Mouse (Mus musculus) heart, adult 2 months (tissue): ENCODE results near the gene Shmt2.

ENCODE experiments used
- CTCF ChIP-seq: fragments of 200-600 bp; IDR thresholded peaks from 2 replicates; pipeline ENCODE4 v1.8.1; 2022; ENCODE audit warnings: antibody characterized with exemption, mild to moderate bottlenecking, moderate library complexity
- EP300 ChIP-seq: fragments of 200-500 bp; IDR thresholded peaks from 2 replicates; pipeline ENCODE4 v1.6.1; 2011; ENCODE audit warnings: low read depth, low read length, control low read depth; ENCODE audit not compliant: insufficient read depth
- POLR2A ChIP-seq: fragments of 200-500 bp; IDR thresholded peaks from 2 replicates; pipeline ENCODE4 v1.6.1; 2011; ENCODE audit warnings: mild to moderate bottlenecking, low read depth, low read length, control low read depth; ENCODE audit not compliant: insufficient read depth

GRCm38 (mm10) chr10:127521611-127522080 lies 598 bp downstream of the Shmt2 start:
- TF ChIP-seq CTCF = no peak
- TF ChIP-seq EP300 = no peak
- TF ChIP-seq POLR2A = no peak
